Mouse (Mus musculus): ENCODE data around the gene Lztr1.
"Not testable (repeated sequence)": the region's sequence is repeated elsewhere in the genome, so short reads cannot be mapped to it uniquely, and the experiment has no call there.

The Lztr1 gene

DNA sequence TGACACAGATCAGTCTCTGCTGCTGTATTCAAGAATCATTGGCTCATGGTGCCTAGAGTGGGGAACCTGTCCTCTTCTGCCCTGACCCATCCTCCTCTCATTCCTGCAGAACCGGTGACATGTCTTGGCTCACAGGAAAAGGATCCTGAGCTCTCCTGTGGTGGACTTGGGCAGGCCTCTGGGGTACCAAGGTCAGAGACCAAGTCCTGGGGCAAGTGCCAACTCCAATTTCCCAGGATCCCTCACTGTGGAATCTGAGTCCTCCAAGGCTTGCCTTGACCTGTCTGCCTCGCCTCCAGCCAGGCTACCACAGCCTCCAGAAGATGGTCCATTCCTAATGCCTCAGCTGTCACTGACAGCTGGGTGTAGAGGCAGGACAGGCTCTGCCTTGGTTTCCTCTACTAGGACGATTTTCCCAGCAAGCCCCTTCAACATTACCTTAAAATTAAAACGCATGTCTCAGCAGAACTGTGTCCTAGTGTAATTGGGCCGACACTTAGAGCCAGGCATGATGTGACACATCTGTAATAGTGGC lies 1.4 kb upstream of the Lztr1 start:
- DNase-seq (ENCODE audit: low spot score), result no peak

DNA sequence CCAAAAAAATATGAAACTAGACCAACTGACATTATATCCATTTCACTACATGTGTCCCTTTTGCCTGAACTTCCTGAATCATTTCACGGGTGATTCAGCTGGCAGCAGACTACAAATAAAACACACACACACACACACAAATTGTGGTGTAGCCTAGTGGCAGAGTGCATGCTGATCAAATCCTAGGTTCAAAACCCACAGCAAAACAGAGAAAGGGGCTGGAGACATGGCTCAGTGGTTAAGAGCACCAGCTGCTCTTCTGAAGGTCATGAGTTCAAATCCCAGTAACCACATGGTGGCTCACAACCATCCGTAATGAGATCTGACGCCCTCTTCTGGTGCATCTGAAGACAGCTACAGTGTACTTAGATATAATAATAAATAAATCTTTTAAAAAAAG lies 457 bp upstream of the Lztr1 start:
- DNase-seq (ENCODE audit: low spot score), result not testable (repeated sequence)

GRCm38 (mm10) chr16:17509240-17509597 lies 731 bp downstream of the Lztr1 start:
- no peak for DNase-seq (ENCODE audit: low spot score)

DNA sequence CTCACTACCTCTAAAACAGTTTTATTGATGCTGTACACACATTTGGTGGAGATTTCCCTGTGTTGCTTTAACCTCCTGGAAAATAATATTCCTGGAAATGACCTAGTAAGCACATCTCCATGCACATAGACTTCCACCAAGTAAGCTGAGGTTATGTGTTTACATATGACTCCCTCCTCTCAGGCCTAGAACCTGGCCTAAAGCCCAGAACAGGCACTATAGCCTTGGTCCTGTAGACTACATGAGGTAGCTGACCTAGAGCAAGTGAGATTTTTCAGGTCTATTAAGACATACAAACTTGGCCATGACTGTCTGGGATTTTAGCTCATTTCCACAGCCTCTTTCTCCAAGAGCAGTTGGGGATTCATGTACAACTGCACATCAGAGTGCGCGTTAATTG lies 1.7 kb downstream of the Lztr1 start:
- no peak for DNase-seq (ENCODE audit: low spot score)

DNA sequence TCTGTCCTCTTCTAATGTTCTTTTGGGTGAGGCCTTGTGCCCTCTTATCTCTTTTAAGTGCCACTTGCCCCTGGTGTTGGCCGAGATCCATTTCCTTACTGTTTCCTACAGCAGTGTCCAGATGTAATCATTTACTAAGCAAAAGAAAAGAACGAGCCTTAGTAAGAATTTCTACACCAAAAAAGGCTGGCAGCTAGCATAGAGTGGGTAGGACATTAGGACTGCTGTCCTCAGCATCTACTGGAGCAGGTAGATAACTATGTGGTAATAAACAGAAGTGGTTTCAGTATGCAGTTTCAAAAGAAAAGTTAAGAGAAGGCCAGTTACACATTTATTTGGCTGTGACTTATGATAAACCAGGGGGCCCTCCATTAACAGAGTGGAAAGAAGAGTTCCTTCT lies 2.2 kb downstream of the Lztr1 start:
- no peak for DNase-seq (ENCODE audit: low spot score)

DNA sequence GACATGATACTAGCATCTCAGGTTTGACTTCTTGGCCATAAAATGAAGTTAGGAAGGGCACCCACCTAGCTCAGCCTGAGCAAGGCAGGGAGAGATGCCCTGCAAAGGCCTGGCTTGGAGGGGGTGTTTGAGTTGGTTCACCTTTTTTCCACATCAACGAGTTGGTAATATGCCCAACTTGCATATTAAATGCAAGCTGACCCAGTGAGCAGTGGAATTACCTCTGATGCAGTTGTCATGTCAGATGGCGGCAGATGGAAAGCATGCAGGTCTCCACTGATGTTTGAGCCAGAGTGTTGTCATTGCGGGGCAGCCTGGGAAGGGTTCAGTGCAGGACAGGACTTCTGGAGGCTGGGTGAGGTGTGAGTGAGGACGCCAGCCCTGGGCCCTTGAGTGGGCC lies 2.9 kb downstream of the Lztr1 start:
- DNase-seq (ENCODE audit: low spot score), result no peak

DNA sequence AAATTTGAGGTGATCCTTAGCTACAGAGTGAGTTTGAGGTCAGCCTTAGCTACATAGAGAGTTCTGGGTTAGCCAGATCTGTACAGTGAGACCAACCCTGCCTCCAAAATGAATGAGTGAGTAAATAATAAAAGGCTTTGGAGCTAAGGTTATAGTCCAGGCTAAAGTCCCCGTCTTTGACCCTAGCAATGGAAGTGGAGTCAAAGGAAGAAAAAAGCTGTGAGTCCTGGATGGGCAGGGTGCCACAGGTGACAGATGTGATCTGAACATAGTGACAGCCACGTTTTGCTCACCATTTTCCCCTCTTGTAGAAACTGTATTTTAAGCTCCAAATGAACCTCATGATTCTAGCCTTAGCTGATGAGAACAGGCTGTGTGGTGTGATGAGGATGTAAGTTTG lies 10.4 kb downstream of the Lztr1 start:
- DNase-seq (ENCODE audit: low spot score), result no peak

DNA sequence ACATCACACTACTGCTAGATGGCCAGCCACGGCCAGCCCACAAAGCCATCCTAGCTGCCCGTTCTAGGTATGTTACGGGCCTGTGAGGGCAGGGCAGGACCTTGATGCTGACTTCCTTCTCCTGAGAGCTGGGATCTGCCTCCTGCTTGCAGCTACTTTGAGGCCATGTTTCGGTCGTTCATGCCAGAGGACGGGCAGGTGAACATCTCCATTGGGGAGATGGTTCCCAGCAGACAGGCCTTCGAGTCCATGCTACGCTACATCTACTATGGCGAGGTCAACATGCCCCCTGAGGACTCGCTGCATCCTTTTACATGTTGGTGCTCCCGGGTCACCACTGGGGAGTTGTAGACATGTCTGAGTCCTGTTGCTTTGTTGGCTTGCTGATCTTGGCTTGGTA lies 15.7 kb downstream of the Lztr1 start:
- DNase-seq (ENCODE audit: low spot score), result no peak

DNA sequence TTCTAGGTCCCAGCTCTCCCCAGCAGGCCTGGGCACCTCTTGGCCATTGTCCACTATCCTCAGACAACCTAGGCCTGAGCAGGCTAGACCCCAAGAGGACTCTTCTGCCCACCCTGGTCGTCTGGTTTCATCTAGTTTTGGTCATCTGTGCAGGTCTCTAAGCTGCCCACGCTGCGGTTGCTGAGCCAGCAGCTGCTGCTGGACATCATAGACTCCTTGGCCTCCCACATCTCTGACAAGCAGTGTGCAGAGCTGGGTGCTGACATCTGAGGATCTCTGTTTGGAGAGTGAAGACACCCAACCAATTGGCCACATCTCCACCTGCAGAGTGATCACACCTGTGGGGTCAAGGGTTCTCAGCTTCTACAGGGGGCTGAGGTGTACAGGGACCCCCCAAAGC lies 17.0 kb downstream of the Lztr1 start:
- no peak for DNase-seq (ENCODE audit: low spot score)

DNA sequence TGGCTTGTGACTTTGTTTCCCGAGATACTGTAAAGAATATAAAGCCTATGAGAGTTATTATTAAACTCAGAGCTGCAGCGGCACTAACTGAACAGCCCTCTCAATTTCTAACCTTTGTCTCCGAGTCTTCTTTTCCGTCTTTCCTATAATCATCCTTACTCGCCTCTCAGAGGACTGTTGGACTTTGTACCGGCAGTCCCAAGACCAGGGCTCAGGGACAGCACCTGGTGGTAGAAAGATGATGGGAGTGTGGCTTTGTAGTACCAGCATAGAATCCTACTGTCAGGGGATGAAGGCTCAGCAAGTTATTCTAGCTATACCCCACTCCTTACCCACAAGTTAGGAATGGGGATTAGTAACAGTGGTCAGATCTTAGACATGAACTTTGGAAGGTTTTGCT lies 17.7 kb downstream of the Lztr1 start:
- DNase-seq (ENCODE audit: low spot score), result no peak

- DNase-seq (ENCODE audit: low spot score), result no peak
Observed at GRCm38 (mm10) chr16:17527606-17528005, 19.1 kb downstream of the Lztr1 start.

DNA sequence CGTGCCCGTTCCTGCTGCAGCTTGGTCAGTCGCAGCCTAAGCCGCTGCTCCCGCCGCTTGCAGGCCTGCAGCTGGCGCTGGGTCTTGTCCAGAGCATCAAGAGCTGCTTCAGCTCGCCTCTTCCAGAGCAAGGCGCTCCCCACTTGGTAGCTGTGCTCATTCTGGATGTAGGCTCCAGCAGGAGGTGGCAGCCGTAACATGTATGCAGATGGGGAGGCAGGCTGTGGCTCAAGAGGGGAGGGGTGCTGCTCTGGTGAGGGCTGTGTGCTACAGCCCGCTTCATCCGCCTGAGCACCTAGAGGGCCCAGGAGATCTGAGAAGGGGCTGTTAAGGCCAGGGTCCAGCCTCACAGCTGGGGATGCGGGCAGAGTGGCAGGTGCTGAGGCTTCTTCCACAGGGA lies 19.8 kb downstream of the Lztr1 start:
- no peak for DNase-seq (ENCODE audit: low spot score)

GRCm38 (mm10) chr16:17529981-17530586 lies 21.6 kb downstream of the Lztr1 start:
- no peak for DNase-seq (ENCODE audit: low spot score)

GRCm38 (mm10) chr16:17530640-17531288 lies 22.3 kb downstream of the Lztr1 start, which contains the start of gene Thap7:
Gene Thap7 (minus strand): TSS chr16:17531136.
- DNase-seq (ENCODE audit: low spot score), result peak; percentile 91

DNA sequence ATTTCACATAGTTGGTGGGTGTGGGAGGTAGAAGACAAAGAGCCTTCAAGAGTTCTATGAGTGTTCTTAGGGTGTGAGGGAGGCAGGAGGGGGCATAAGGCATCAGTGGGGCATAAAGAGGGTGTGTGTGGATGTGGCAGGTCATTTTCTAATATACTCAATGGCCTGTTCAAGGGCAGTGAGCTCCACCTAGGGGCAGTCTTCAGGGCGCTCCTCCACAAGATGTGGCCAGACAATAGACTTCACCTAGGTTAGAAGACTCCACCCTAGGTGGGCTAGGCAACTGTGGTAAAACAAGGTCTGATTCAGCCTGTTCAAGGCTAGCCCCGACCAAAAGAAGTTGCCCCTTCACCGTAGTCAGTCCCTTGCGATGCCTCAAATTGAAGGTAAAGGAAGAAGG lies 23.8 kb downstream of the Lztr1 start:
- DNase-seq (ENCODE audit: low spot score), result no peak

DNA sequence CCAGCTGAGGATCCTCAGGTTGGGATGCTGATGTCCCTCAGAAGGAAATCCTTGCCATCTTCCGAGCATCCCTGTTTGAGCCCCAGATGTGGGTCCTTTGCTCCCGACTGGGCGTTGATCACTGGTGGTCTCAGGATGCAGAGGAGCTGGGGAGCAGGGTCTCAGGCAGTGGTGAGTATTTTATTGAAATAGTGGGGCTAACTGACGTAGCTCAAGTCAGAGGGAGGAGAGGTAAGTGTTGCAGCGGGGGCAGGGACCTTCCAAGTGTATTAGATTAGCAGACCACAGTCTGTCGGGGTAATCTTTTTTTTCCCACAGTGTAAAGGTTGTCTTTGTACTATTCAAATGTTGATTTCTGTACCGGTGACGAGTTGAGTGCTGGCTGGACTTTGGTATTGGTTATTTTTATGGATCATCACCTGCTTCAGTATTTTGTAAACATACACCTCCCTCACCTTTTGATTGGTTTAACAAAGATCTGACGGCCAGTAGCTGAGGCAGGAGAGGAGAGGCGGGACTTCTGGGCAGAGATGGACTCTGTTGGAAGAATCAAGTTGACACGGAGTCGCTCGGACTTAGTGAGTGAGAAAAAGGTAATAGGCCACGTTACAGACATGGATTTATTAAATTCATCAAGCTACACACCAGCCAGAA lies 24.3 kb downstream of the Lztr1 start:
- DNase-seq (ENCODE audit: low spot score), result no peak

DNA sequence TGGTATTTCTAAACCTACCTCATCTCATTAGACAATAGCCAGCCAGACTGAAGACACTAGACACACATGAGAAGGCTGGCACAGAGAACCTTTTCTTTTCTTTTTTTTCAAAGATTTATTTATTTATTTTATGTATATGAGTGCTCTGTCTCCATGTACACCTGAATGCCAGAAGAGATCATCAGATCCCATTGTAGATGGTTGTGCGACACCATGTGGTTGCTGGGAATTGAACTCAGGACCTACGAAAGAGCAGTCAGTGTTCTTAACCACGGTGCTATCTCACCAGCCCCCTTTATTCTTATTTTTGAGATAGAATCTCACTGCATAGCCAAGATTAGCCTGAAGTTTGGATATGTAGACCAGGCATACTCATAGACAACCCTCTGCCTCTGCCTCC lies 28.1 kb downstream of the Lztr1 start:
- no peak for DNase-seq (ENCODE audit: low spot score)

DNA sequence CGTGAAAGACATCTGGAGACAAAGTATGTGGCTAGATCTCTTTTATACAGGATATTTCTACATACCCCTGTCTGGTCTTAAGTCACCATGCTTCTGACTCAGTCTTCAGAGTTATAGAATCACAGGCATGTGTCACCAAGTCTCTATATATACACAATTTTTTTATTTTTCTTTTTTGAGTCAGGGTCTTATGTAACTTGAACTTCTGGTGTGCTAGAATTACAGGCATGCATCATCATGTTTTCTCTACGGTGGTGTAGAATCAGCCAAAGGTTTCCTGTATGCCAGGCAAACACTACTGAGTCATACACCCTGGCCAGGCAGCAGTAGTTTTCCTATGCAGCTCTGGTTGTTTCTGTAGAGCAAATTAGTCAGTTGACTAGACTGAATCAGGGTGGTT lies 34.1 kb downstream of the Lztr1 start:
- no peak for DNase-seq (ENCODE audit: low spot score)

- no peak for DNase-seq (ENCODE audit: low spot score)
Observed at GRCm38 (mm10) chr16:17552837-17553236, 44.3 kb downstream of the Lztr1 start.

DNA sequence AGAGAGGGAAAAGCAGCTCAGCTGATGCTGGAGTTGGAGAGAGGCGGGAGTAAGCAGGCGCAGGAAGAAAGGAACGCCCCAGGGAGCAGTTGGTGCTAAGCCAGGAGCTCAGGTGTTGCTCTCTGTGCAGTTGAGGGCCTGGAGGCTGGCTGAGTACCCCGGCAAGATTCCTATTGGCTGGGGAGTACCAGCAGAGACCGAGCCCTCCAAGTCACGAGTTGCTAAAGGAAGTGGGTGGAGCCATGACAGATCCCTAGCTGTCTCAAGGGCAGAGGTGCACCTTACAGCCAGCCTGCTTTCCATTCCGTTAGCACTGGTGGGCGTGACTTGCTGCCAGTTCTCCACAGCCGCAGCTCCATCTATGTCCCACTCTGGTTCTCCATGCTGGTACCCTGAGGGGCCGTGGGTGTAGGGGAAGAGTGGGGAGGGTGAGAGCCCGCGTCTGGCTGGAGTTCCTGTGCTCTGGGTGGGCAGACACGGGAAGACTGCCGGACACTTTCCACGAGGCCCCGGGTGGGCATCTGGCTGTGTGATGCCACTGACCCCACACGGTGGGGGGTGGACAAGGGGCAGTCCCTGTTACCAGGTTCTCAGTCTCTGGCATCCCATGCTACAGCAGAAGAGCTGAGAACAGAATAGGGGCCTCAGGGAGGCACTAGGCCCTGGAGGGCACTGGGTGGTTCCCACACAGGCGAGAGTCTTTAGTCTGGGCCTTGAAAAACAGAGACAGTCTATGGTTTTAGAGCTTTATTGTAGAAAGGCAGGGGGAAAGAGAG lies 45.6 kb downstream of the Lztr1 start:
- no peak for DNase-seq (ENCODE audit: low spot score)

GRCm38 (mm10) chr16:17554702-17555101 lies 46.2 kb downstream of the Lztr1 start:
- not testable (repeated sequence) for DNase-seq (ENCODE audit: low spot score)

GRCm38 (mm10) chr16:17556180-17556579 lies 47.7 kb downstream of the Lztr1 start:
- DNase-seq (ENCODE audit: low spot score), result no peak

DNA sequence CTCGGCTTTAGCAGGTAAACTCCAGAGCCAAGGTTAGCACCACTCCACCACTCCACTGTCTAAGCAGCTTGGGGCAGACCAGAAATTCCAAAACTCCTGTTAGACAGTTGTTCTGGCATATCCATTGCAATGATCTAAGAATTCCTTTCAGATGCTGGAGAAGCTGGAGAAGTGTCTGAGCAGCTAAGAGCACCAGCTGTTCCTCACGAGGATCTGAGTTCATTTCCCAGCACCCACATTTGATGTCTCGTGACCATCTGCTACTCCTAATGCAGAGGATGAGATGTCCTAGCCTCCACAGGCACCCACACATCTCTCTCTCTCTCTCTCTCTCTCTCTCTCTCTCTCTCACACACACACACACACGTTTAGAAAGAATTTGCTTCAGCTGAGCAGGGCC lies 48.4 kb downstream of the Lztr1 start:
- DNase-seq (ENCODE audit: low spot score), result no peak
